Mouse (Mus musculus) thymus, adult 2 months (tissue): ENCODE measurements around the gene Arhgap25. TPM values are rescaled to one million over a fixed set of nuclear protein-coding genes. Genes with fewer than 3 reads are reported as not detected.

Source experiments
- DNase-seq: peaks from one replicate; pipeline ENCODE4 v3.0.0; 2021
- H3K27ac ChIP-seq: fragments of 200-500 bp; 2 replicates; pipeline ENCODE4 v1.5.1; 2012; ENCODE audit warnings: low read length, control low read depth; ENCODE audit not compliant: control insufficient read depth, insufficient read depth
- H3K27me3 ChIP-seq: fragments of 200-500 bp; 2 replicates; pipeline ENCODE4 v1.6.1; 2012; ENCODE audit warnings: mild to moderate bottlenecking, low read length, moderate library complexity, mixed read lengths; ENCODE audit not compliant: control insufficient read depth, insufficient read depth
- H3K36me3 ChIP-seq: fragments of 200-500 bp; 2 replicates; pipeline ENCODE4 v1.6.1; 2012; ENCODE audit warnings: mild to moderate bottlenecking, low read length, moderate library complexity; ENCODE audit not compliant: control insufficient read depth, insufficient read depth
- H3K4me1 ChIP-seq: fragments of 200-500 bp; replicated peaks from 2 replicates; pipeline ENCODE4 v1.6.1; 2012; ENCODE audit warnings: low read length; ENCODE audit not compliant: control insufficient read depth, insufficient read depth
- H3K4me3 ChIP-seq: fragments of 200-500 bp; 2 replicates; pipeline ENCODE4 v1.5.1; 2012; ENCODE audit warnings: mild to moderate bottlenecking, low read length, control low read depth, moderate library complexity; ENCODE audit not compliant: control insufficient read depth, insufficient read depth
- CTCF ChIP-seq: fragments of 200-500 bp; IDR thresholded peaks from 2 replicates; pipeline ENCODE4 v1.5.1; 2012; ENCODE audit warnings: mild to moderate bottlenecking, control low read depth, low read length, moderate library complexity, borderline replicate concordance; ENCODE audit not compliant: control insufficient read depth, poor library complexity, insufficient read depth; ENCODE audit errors: extremely low read depth
- POLR2A ChIP-seq: fragments of 200-500 bp; IDR thresholded peaks from 2 replicates; pipeline ENCODE4 v1.6.1; 2012; ENCODE audit warnings: mild to moderate bottlenecking, low read length, control low read depth, moderate library complexity; ENCODE audit not compliant: control insufficient read depth, poor library complexity, insufficient read depth; ENCODE audit errors: extremely low read depth
- WGBS: fragments of 180-500 bp; shearing (Covaris S2); methylation state at CpG from one replicate; pipeline ENCODE4 v1.1.7; 2018; 5-methylcytosine and 5-hydroxymethylcytosine counted together
- polyA plus RNA-seq: library from polyadenylated mRNA; depleted of rRNA; stranded (reverse); fragments of >200 nt; gene quantifications from 2 replicates; pipeline ENCODE4 v1.2.3, GENCODE M21; 2012; rRNA removed

Arhgap25 gene
- polyA plus RNA-seq, 1 experiment = 17.2 TPM

GRCm38 (mm10) chr6:87412011-87412410 lies 121.0 kb downstream of the Arhgap25 start:
- WGBS = 82% methylated on average over 3 of the region's 3 CpGs
- Histone ChIP-seq H3K36me3 (no peaks in the 10 kb centered on the region), H3K4me1 (no peaks in the 10 kb centered on the region), H3K27ac (no peak overlapping the region), H3K27me3 (no peaks in the 10 kb centered on the region), H3K4me3 (no peak overlapping the region)
- TF ChIP-seq POLR2A = no peak
- TF ChIP-seq CTCF = no peak
- no peak for DNase-seq

Other genes with a start within 250 kb of the Arhgap25 start
- gene Antxr1, start 197.4 kb downstream of the Arhgap25 start, polyA plus RNA-seq = 3.7 and 4.0 TPM in 2 replicates
- 0.52 and 0.75 TPM in 2 replicates for gene Gkn1, start 182.3 kb downstream of the Arhgap25 start, polyA plus RNA-seq
- gene Gkn2, start 159.9 kb downstream of the Arhgap25 start, polyA plus RNA-seq = 0.40 TPM in 1 of 2 replicates, not detected in the other
- 0.69 and 0.96 TPM in 2 replicates for gene Gkn3, start 144.3 kb downstream of the Arhgap25 start, polyA plus RNA-seq
- 0.08 and 4.8 TPM in 2 replicates for gene Bmp10, start 104.3 kb downstream of the Arhgap25 start, polyA plus RNA-seq
- 0.20 and 0.26 TPM in 2 replicates for gene Prokr1, start 57.5 kb upstream of the Arhgap25 start, polyA plus RNA-seq
- gene Aplf, start 138.9 kb upstream of the Arhgap25 start, polyA plus RNA-seq = 6.8 and 6.9 TPM in 2 replicates
- gene Efcc1, start 197.6 kb upstream of the Arhgap25 start, polyA plus RNA-seq = 0.17 and 0.55 TPM in 2 replicates
- gene Gp9, start 244.8 kb upstream of the Arhgap25 start, polyA plus RNA-seq = 1.2 and 2.6 TPM in 2 replicates